Mouse (Mus musculus) thymus, adult 2 months (tissue): ENCODE results near the gene Drd2.

Source experiments
- CTCF ChIP-seq: fragments of 200-500 bp; IDR thresholded peaks from 2 replicates; pipeline ENCODE4 v1.5.1; 2012; ENCODE audit warnings: mild to moderate bottlenecking, control low read depth, low read length, moderate library complexity, borderline replicate concordance; ENCODE audit not compliant: control insufficient read depth, poor library complexity, insufficient read depth; ENCODE audit errors: extremely low read depth
- POLR2A ChIP-seq: fragments of 200-500 bp; IDR thresholded peaks from 2 replicates; pipeline ENCODE4 v1.6.1; 2012; ENCODE audit warnings: mild to moderate bottlenecking, low read length, control low read depth, moderate library complexity; ENCODE audit not compliant: control insufficient read depth, poor library complexity, insufficient read depth; ENCODE audit errors: extremely low read depth

- TF ChIP-seq CTCF (no peak), POLR2A (no peak)
Measured at GRCm38 (mm10) chr9:49365763-49366162, 25.3 kb downstream of the Drd2 start.
